Mouse (Mus musculus) neural tube, embryonic 14.5 days (tissue): ENCODE results near the gene Olfr508. TPM values are rescaled to one million over a fixed set of nuclear protein-coding genes. Genes with fewer than 3 reads are reported as not detected.
"Not testable (repeated sequence)": the region's sequence is repeated elsewhere in the genome, so short reads cannot be mapped to it uniquely, and the experiment has no call there.

ENCODE experiments used
- ATAC-seq: fragments of 200-750 bp; cut with Nextera tagmentation; 2 replicates; pipeline ENCODE4 v1.8.0; 2017; ENCODE audit warnings: low read depth, mild to moderate bottlenecking, moderate TSS enrichment, moderate library complexity
- H3K27ac ChIP-seq: fragments of 300-500 bp; sonication (generic); 2 replicates; pipeline ENCODE4 v1.5.1; 2014; ENCODE audit warnings: low read depth, mild to moderate bottlenecking, control low read depth, low read length, moderate library complexity, mixed read lengths
- H3K27me3 ChIP-seq: fragments of 300-500 bp; sonication (generic); 2 replicates; pipeline ENCODE4 v1.6.1; 2014; ENCODE audit warnings: low read length; ENCODE audit not compliant: control insufficient read depth, insufficient read depth
- H3K36me3 ChIP-seq: fragments of 300-500 bp; sonication (generic); 2 replicates; pipeline ENCODE4 v1.6.1; 2014; ENCODE audit warnings: low read length, mixed read lengths; ENCODE audit not compliant: control insufficient read depth, insufficient read depth
- H3K4me1 ChIP-seq: fragments of 300-500 bp; sonication (generic); 2 replicates; pipeline ENCODE4 v1.6.1; 2014; ENCODE audit warnings: low read length; ENCODE audit not compliant: control insufficient read depth, insufficient read depth
- H3K4me2 ChIP-seq: fragments of 300-500 bp; sonication (generic); 2 replicates; pipeline ENCODE4 v1.6.1; 2014; ENCODE audit warnings: mild to moderate bottlenecking, low read depth, low read length, control low read depth
- H3K4me3 ChIP-seq: fragments of 300-500 bp; sonication (generic); 2 replicates; pipeline ENCODE4 v1.5.1; 2014; ENCODE audit warnings: low read depth, low read length, control low read depth, mixed read lengths
- H3K9ac ChIP-seq: fragments of 300-500 bp; sonication (generic); replicated peaks from 2 replicates; pipeline ENCODE4 v1.6.1; 2014; ENCODE audit warnings: low read depth, mild to moderate bottlenecking, control low read depth, low read length, mixed read lengths
- H3K9me3 ChIP-seq: fragments of 300-500 bp; sonication (generic); 2 replicates; pipeline ENCODE4 v1.6.1; 2016; ENCODE audit warnings: low read length; ENCODE audit not compliant: control insufficient read depth
- WGBS: fragments of 180-500 bp; shearing (Covaris S2); extraction: QIAGEN DNeasy Blood & Tissue Kit; methylation state at CpG from one replicate; pipeline ENCODE4 v1.1.7; 2014; 5-methylcytosine and 5-hydroxymethylcytosine counted together
- polyA plus RNA-seq: library from polyadenylated mRNA; unstranded; fragments of >200 nt; fragmentation: Nextera tagmentation; extraction: Ambion mirVana; gene quantifications from 2 replicates; pipeline ENCODE4 v1.2.1, GENCODE M21; 2014

Olfr508 gene
- not detected in 2 replicates for polyA plus RNA-seq

- H3K27ac ChIP-seq = no peak within 1 kb of the TSS
- H3K4me1 ChIP-seq = no peaks in the 10 kb centered on the region
- H3K4me3 ChIP-seq = no peak within 1 kb of the TSS
- ATAC-seq = no peak
- H3K9me3 ChIP-seq = no peaks in the 10 kb centered on the region
- no peaks in the 10 kb centered on the region for H3K27me3 ChIP-seq
- WGBS = 81% methylated on average over 3 of the region's 3 CpGs
- H3K4me2 ChIP-seq = no peak within 1 kb of the TSS
- H3K36me3 ChIP-seq = no peaks in the 10 kb centered on the region
- H3K9ac ChIP-seq = no peak within 1 kb of the TSS
These were observed at the start of gene Olfr508 for GRCm38 (mm10) chr7:108629694-108630093. Olfr508 (plus strand) TSS chr7:108629994.

- Histone ChIP-seq H3K36me3 (no peaks in the 10 kb centered on the region), H3K27ac (no peak overlapping the region), H3K4me3 (no peak overlapping the region), H3K27me3 (no peaks in the 10 kb centered on the region), H3K9ac (no peak overlapping the region), H3K4me2 (no peak overlapping the region), H3K9me3 (no peaks in the 10 kb centered on the region), H3K4me1 (no peaks in the 10 kb centered on the region)
- no peak for ATAC-seq
- 89% methylated on average over 1 of the region's 1 CpGs for WGBS
These were observed 40.0 kb upstream of the Olfr508 start for GRCm38 (mm10) chr7:108589797-108590196.

- H3K4me2 ChIP-seq, ATAC-seq, H3K9ac ChIP-seq, H3K4me3 ChIP-seq, H3K27me3 ChIP-seq, H3K36me3 ChIP-seq, H3K4me1 ChIP-seq, H3K9me3 ChIP-seq, H3K27ac ChIP-seq: not testable (repeated sequence)
- WGBS = 85% methylated on average over 3 of the region's 3 CpGs
These were observed 27.9 kb upstream of the Olfr508 start for GRCm38 (mm10) chr7:108601916-108602315.

- H3K4me1 ChIP-seq = no peaks in the 10 kb centered on the region
- no peak within 1 kb of the TSS for H3K9ac ChIP-seq
- ATAC-seq = no peak
- no peaks in the 10 kb centered on the region for H3K27me3 ChIP-seq
- no peaks in the 10 kb centered on the region for H3K36me3 ChIP-seq
- no peak within 1 kb of the TSS for H3K4me2 ChIP-seq
- H3K9me3 ChIP-seq = no peaks in the 10 kb centered on the region
- no peak within 1 kb of the TSS for H3K27ac ChIP-seq
- no peak within 1 kb of the TSS for H3K4me3 ChIP-seq
These were observed 19.3 kb upstream of the Olfr508 start, which contains the start of gene Olfr506 for GRCm38 (mm10) chr7:108610487-108610886. Olfr506 (plus strand) TSS chr7:108610787.

GRCm38 (mm10) chr7:108614110-108614509 is 15.7 kb upstream of the Olfr508 start:
- H3K27me3 ChIP-seq = no peaks in the 10 kb centered on the region

GRCm38 (mm10) chr7:108616781-108617180 is 13.0 kb upstream of the Olfr508 start:
- not testable (repeated sequence) for H3K9ac ChIP-seq, H3K4me1 ChIP-seq, H3K36me3 ChIP-seq, H3K27ac ChIP-seq, H3K4me2 ChIP-seq, ATAC-seq, H3K27me3 ChIP-seq, H3K9me3 ChIP-seq, H3K4me3 ChIP-seq
- WGBS = 62% methylated on average over 3 of the region's 3 CpGs

More at GRCm38 (mm10) chr7:108614110-108614509, 15.7 kb upstream of the Olfr508 start:
- ATAC-seq = no peak
- no peaks in the 10 kb centered on the region for H3K9me3 ChIP-seq
- H3K4me3 ChIP-seq = no peak overlapping the region
- no peaks in the 10 kb centered on the region for H3K4me1 ChIP-seq
- no peak overlapping the region for H3K9ac ChIP-seq
- H3K36me3 ChIP-seq = no peaks in the 10 kb centered on the region
- 90% methylated on average over 2 of the region's 2 CpGs for WGBS
- no peak overlapping the region for H3K4me2 ChIP-seq
- no peak overlapping the region for H3K27ac ChIP-seq

- H3K9ac ChIP-seq = no peak within 1 kb of the TSS
- no peaks in the 10 kb centered on the region for H3K9me3 ChIP-seq
- no peaks in the 10 kb centered on the region for H3K4me1 ChIP-seq
- no peaks in the 10 kb centered on the region for H3K36me3 ChIP-seq
- H3K4me2 ChIP-seq = no peak within 1 kb of the TSS
- no peak within 1 kb of the TSS for H3K27ac ChIP-seq
- 79% methylated on average over 2 of the region's 2 CpGs for WGBS
- no peak within 1 kb of the TSS for H3K4me3 ChIP-seq
- no peak for ATAC-seq
- H3K27me3 ChIP-seq = no peaks in the 10 kb centered on the region
These were observed 8.3 kb upstream of the Olfr508 start, which contains the start of gene Olfr507 for GRCm38 (mm10) chr7:108621514-108621913. Olfr507 (plus strand) TSS chr7:108621814.

- no peaks in the 10 kb centered on the region for H3K27me3 ChIP-seq
- H3K9ac ChIP-seq = no peak within 1 kb of the TSS
- H3K36me3 ChIP-seq = no peaks in the 10 kb centered on the region
- no peak for ATAC-seq
- H3K4me3 ChIP-seq = no peak within 1 kb of the TSS
- H3K4me1 ChIP-seq = no peaks in the 10 kb centered on the region
- no peak within 1 kb of the TSS for H3K4me2 ChIP-seq
- no peaks in the 10 kb centered on the region for H3K9me3 ChIP-seq
- H3K27ac ChIP-seq = no peak within 1 kb of the TSS
These were observed 22.0 kb downstream of the Olfr508 start, which contains the start of gene Olfr509 for GRCm38 (mm10) chr7:108651806-108652205. Olfr509 (minus strand) TSS chr7:108651906.

GRCm38 (mm10) chr7:108662419-108662818 is 32.6 kb downstream of the Olfr508 start:
- Histone ChIP-seq H3K9me3 (no peaks in the 10 kb centered on the region), H3K27me3 (no peaks in the 10 kb centered on the region), H3K4me1 (no peaks in the 10 kb centered on the region), H3K9ac (no peak overlapping the region), H3K4me2 (no peak overlapping the region), H3K4me3 (no peak overlapping the region), H3K27ac (no peak overlapping the region), H3K36me3 (no peaks in the 10 kb centered on the region)
- WGBS = 93% methylated on average over 3 of the region's 3 CpGs
- ATAC-seq = no peak
